Mouse (Mus musculus) liver, embryonic 16.5 days (tissue): Measurements from ENCODE around the gene Kif7. TPM values are rescaled to one million over a fixed set of nuclear protein-coding genes. Genes with fewer than 3 reads are reported as not detected.

Experiments used
- ATAC-seq: fragments of 200-750 bp; cut with Nextera tagmentation; 2 replicates; pipeline ENCODE4 v1.8.0; 2017; ENCODE audit warnings: low read depth, mild to moderate bottlenecking, moderate number of reproducible peaks, moderate library complexity
- H3K27ac ChIP-seq: fragments of 300-500 bp; sonication (generic); 2 replicates; pipeline ENCODE4 v1.5.1; 2014; ENCODE audit warnings: mild to moderate bottlenecking, low read length
- H3K27me3 ChIP-seq: fragments of 300-500 bp; sonication (generic); 2 replicates; pipeline ENCODE4 v1.6.1; 2014; ENCODE audit warnings: low read depth, low read length, mixed read lengths; ENCODE audit not compliant: control insufficient read depth, insufficient read depth
- H3K36me3 ChIP-seq: fragments of 300-500 bp; sonication (generic); 2 replicates; pipeline ENCODE4 v1.6.1; 2014; ENCODE audit warnings: mild to moderate bottlenecking; ENCODE audit not compliant: control insufficient read depth, insufficient read depth
- H3K4me1 ChIP-seq: fragments of 300-500 bp; sonication (generic); 2 replicates; pipeline ENCODE4 v1.6.1; 2014; ENCODE audit warnings: low read depth, low read length, mixed read lengths; ENCODE audit not compliant: control insufficient read depth
- H3K4me2 ChIP-seq: fragments of 300-500 bp; sonication (generic); 2 replicates; pipeline ENCODE4 v1.6.1; 2014; ENCODE audit warnings: low read depth, low read length, mixed read lengths
- H3K4me3 ChIP-seq: fragments of 300-500 bp; sonication (generic); 2 replicates; pipeline ENCODE4 v1.5.1; 2014; ENCODE audit warnings: low read depth, mild to moderate bottlenecking, low read length
- H3K9ac ChIP-seq: fragments of 300-500 bp; sonication (generic); 2 replicates; pipeline ENCODE4 v1.6.1; 2014; ENCODE audit warnings: low read depth, low read length
- H3K9me3 ChIP-seq: fragments of 300-500 bp; sonication (generic); replicated peaks from 2 replicates; pipeline ENCODE4 v1.6.1; 2016; ENCODE audit warnings: low read length; ENCODE audit not compliant: control insufficient read depth
- WGBS: fragments of 180-500 bp; shearing (Covaris S2); extraction: QIAGEN DNeasy Blood & Tissue Kit; methylation state at CpG from one replicate; pipeline ENCODE4 v1.1.7; 2014; ENCODE audit not compliant: insufficient replicate concordance; 5-methylcytosine and 5-hydroxymethylcytosine counted together
- polyA plus RNA-seq: library from polyadenylated mRNA; unstranded; fragments of >200 nt; fragmentation: Nextera tagmentation; extraction: Ambion mirVana; gene quantifications from 2 replicates; pipeline ENCODE4 v1.2.1, GENCODE M21; 2015

Kif7 gene
- polyA plus RNA-seq = 0.19 and 0.22 TPM in 2 replicates

- peak within 1 kb of the TSS; percentile 13 for H3K9ac ChIP-seq
- no peaks in the 10 kb centered on the region for H3K36me3 ChIP-seq
- H3K27ac ChIP-seq = no peak within 1 kb of the TSS
- no peaks in the 10 kb centered on the region; the same call in 1 of the 2 replicates for H3K4me1 ChIP-seq
- H3K27me3 ChIP-seq = peaks cover 18% of the 10 kb centered on the region
- 1% methylated on average over 53 of the region's 55 CpGs for WGBS
- H3K4me2 ChIP-seq = peak within 1 kb of the TSS; percentile 66
- peak within 1 kb of the TSS; percentile 63 for H3K4me3 ChIP-seq
- ATAC-seq = peak; percentile 73
- H3K9me3 ChIP-seq = no peaks in the 10 kb centered on the region
Measured at GRCm38 (mm10) chr7:79715187-79715981, at the start of gene Kif7. Gene Kif7 (minus strand): TSS chr7:79715720.

- no peak for ATAC-seq
- no peaks in the 10 kb centered on the region for H3K9me3 ChIP-seq
- H3K27ac ChIP-seq = no peak overlapping the region
- H3K4me1 ChIP-seq = no peaks in the 10 kb centered on the region
- no peaks in the 10 kb centered on the region for H3K36me3 ChIP-seq
- no peak overlapping the region for H3K4me3 ChIP-seq
- no peak overlapping the region for H3K9ac ChIP-seq
- no peaks in the 10 kb centered on the region for H3K27me3 ChIP-seq
- 46% methylated on average over 8 of the region's 8 CpGs for WGBS
- H3K4me2 ChIP-seq = no peak overlapping the region
Measured at GRCm38 (mm10) chr7:79762106-79762505, 46.6 kb upstream of the Kif7 start.

- no peak for ATAC-seq
- Histone ChIP-seq H3K4me3 (no peak overlapping the region), H3K4me1 (no peaks in the 10 kb centered on the region), H3K27me3 (no peaks in the 10 kb centered on the region), H3K36me3 (no peaks in the 10 kb centered on the region), H3K4me2 (no peak overlapping the region), H3K9ac (no peak overlapping the region), H3K27ac (no peak overlapping the region), H3K9me3 (no peaks in the 10 kb centered on the region)
- 47% methylated on average over 5 of the region's 5 CpGs for WGBS
Measured at GRCm38 (mm10) chr7:79761124-79761876, 45.8 kb upstream of the Kif7 start.

GRCm38 (mm10) chr7:79759766-79760165 is 44.2 kb upstream of the Kif7 start:
- H3K4me3 ChIP-seq = no peak overlapping the region
- H3K4me1 ChIP-seq = no peaks in the 10 kb centered on the region
- no peak for ATAC-seq
- H3K9me3 ChIP-seq = no peaks in the 10 kb centered on the region
- H3K4me2 ChIP-seq = no peak overlapping the region
- no peak overlapping the region for H3K27ac ChIP-seq
- no peaks in the 10 kb centered on the region for H3K27me3 ChIP-seq
- H3K9ac ChIP-seq = no peak overlapping the region
- no peaks in the 10 kb centered on the region for H3K36me3 ChIP-seq

- H3K27me3 ChIP-seq = no peaks in the 10 kb centered on the region
- WGBS = 40% methylated on average over 6 of the region's 6 CpGs
- no peaks in the 10 kb centered on the region for H3K36me3 ChIP-seq
- no peak overlapping the region for H3K27ac ChIP-seq
- no peaks in the 10 kb centered on the region for H3K4me1 ChIP-seq
- ATAC-seq = no peak
- H3K4me2 ChIP-seq = no peak overlapping the region
- no peak overlapping the region for H3K4me3 ChIP-seq
- no peaks in the 10 kb centered on the region for H3K9me3 ChIP-seq
- H3K9ac ChIP-seq = no peak overlapping the region
Measured at GRCm38 (mm10) chr7:79758176-79758575, 42.7 kb upstream of the Kif7 start.

- no peak for ATAC-seq
Measured at GRCm38 (mm10) chr7:79756334-79756733, 40.8 kb upstream of the Kif7 start.

GRCm38 (mm10) chr7:79749511-79749910 is 34.0 kb upstream of the Kif7 start:
- Histone ChIP-seq H3K36me3 (no peaks in the 10 kb centered on the region), H3K27me3 (no peaks in the 10 kb centered on the region), H3K27ac (no peak overlapping the region), H3K4me2 (no peak overlapping the region), H3K4me3 (no peak overlapping the region), H3K9me3 (no peaks in the 10 kb centered on the region), H3K9ac (no peak overlapping the region), H3K4me1 (no peaks in the 10 kb centered on the region)
- WGBS = 68% methylated on average over 6 of the region's 6 CpGs
- ATAC-seq = no peak

More at GRCm38 (mm10) chr7:79756334-79756733, 40.8 kb upstream of the Kif7 start:
- Histone ChIP-seq H3K36me3 (no peaks in the 10 kb centered on the region), H3K4me2 (no peak overlapping the region), H3K9me3 (no peaks in the 10 kb centered on the region), H3K4me1 (no peaks in the 10 kb centered on the region), H3K4me3 (no peak overlapping the region), H3K9ac (no peak overlapping the region), H3K27ac (no peak overlapping the region), H3K27me3 (no peaks in the 10 kb centered on the region)
- WGBS = 39% methylated on average over 2 of the region's 2 CpGs

GRCm38 (mm10) chr7:79747659-79748058 is 32.1 kb upstream of the Kif7 start:
- Histone ChIP-seq H3K9me3 (no peaks in the 10 kb centered on the region), H3K9ac (no peak overlapping the region), H3K4me3 (no peak overlapping the region), H3K4me2 (no peak overlapping the region), H3K4me1 (peaks cover 4% of the 10 kb centered on the region), H3K27me3 (no peaks in the 10 kb centered on the region), H3K36me3 (no peaks in the 10 kb centered on the region), H3K27ac (no peak overlapping the region)
- ATAC-seq = no peak
- WGBS = 43% methylated on average over 6 of the region's 6 CpGs

GRCm38 (mm10) chr7:79744585-79744984 is 29.1 kb upstream of the Kif7 start:
- Histone ChIP-seq H3K9me3 (no peaks in the 10 kb centered on the region), H3K4me1 (peaks cover 8% of the 10 kb centered on the region), H3K4me2 (no peak overlapping the region), H3K27ac (no peak overlapping the region), H3K9ac (no peak overlapping the region), H3K36me3 (no peaks in the 10 kb centered on the region), H3K27me3 (no peaks in the 10 kb centered on the region), H3K4me3 (no peak overlapping the region)
- WGBS = 21% methylated on average over 5 of the region's 5 CpGs
- no peak for ATAC-seq
